Comparison of ENCODE assay signal across 13 mouse cellular contexts in genomic region chr11:98598851-98599290, GRCm38 (mm10). TPM values are rescaled to one million over a fixed set of nuclear protein-coding genes. Genes with fewer than 3 reads are reported as not detected.
DNase-seq lines count a peak whose midpoint lies in the region; ATAC-seq and TF ChIP-seq lines count a peak whose summit lies in the region.
"Had no signal": no experiment of that assay in that cellular context is flagged by ENCODE, and none has a peak within 500 bp of the region (broad histone marks: within the 10 kb centered on the region; RNA-seq: fewer than 3 reads in every experiment).

No protein-coding gene starts in this region.

- TF ChIP-seq EP300 in stomach, postnatal 0 days (optimal IDR thresholded peaks at IDR 0.05), result no peak

- no peak for ATAC-seq in hindbrain, embryonic 13.5 days (ENCODE audit: low FRiP score)
- no peak for ATAC-seq in hindbrain, embryonic 12.5 days (ENCODE audit: low FRiP score)
- no peak for ATAC-seq in stomach, postnatal 0 days (ENCODE audit: low FRiP score, low TSS enrichment)

- 0 out of 2 replicates have a peak overlapping the region, but pooled peaks have one; percentile 13 for H3K9ac ChIP-seq in hindbrain, embryonic 13.5 days
- H3K9ac ChIP-seq in hindbrain, embryonic 12.5 days, result no peak overlapping the region
- no peak overlapping the region for H3K9ac ChIP-seq in stomach, postnatal 0 days (ENCODE audit: low read length)

- no peak overlapping the region for H3K4me2 ChIP-seq in hindbrain, embryonic 13.5 days
- H3K4me2 ChIP-seq in hindbrain, embryonic 12.5 days (replicated peaks), result no peak overlapping the region
- peak overlapping the region; percentile 11; the same call in 1 of the 2 replicates for H3K4me2 ChIP-seq in stomach, postnatal 0 days (replicated peaks; ENCODE audit: low read depth)

- WGBS in hindbrain, embryonic 13.5 days, result 62% methylated on average over 18 of the region's 18 CpGs
- WGBS in hindbrain, embryonic 12.5 days, result 65% methylated on average over 18 of the region's 18 CpGs
- 50% methylated on average over 18 of the region's 18 CpGs for whole genome bisulfite sequencing in stomach, postnatal 0 days

- H3K27ac ChIP-seq in hindbrain, embryonic 13.5 days, result no peak overlapping the region
- H3K27ac ChIP-seq in hindbrain, embryonic 12.5 days, result no peak overlapping the region
- no peak overlapping the region for H3K27ac ChIP-seq in stomach, postnatal 0 days (replicated peaks)
- H3K27ac ChIP-seq: macrophage had no signal

- H3K4me1 ChIP-seq in hindbrain, embryonic 13.5 days (replicated peaks), result peaks cover 13% of the 10 kb centered on the region; the same call in 1 of the 2 replicates
- H3K4me1 ChIP-seq in hindbrain, embryonic 12.5 days, result peaks cover 7% of the 10 kb centered on the region
- H3K4me1 ChIP-seq in stomach, postnatal 0 days (replicated peaks; ENCODE audit: control insufficient read depth, insufficient read depth), result peaks cover 6% of the 10 kb centered on the region; the same call in 1 of the 2 replicates

- peaks cover 48% of the 10 kb centered on the region for H3K27me3 ChIP-seq in hindbrain, embryonic 13.5 days
- peaks cover 43% of the 10 kb centered on the region for H3K27me3 ChIP-seq in hindbrain, embryonic 12.5 days
- no peaks in the 10 kb centered on the region; the same call in 1 of the 2 replicates for H3K27me3 ChIP-seq in stomach, postnatal 0 days (ENCODE audit: control insufficient read depth, insufficient read depth, low read length)

- H3K4me3 ChIP-seq in hindbrain, embryonic 13.5 days, result no peak overlapping the region
- no peak overlapping the region for H3K4me3 ChIP-seq in hindbrain, embryonic 12.5 days
- no peak overlapping the region for H3K4me3 ChIP-seq in stomach, postnatal 0 days (ENCODE audit: low read depth, low read length)

- no peaks in the 10 kb centered on the region for H3K9me3 ChIP-seq in hindbrain, embryonic 13.5 days
- H3K9me3 ChIP-seq in hindbrain, embryonic 12.5 days (replicated peaks), result no peaks in the 10 kb centered on the region
- no peaks in the 10 kb centered on the region for H3K9me3 ChIP-seq in stomach, postnatal 0 days (ENCODE audit: control insufficient read depth, low read length)
- H3K9me3 ChIP-seq: G1E had no signal

- peak; percentile 11 for DNase-seq in right cerebral cortex, postnatal 14 days
- DNase-seq in right cerebral cortex, adult 18-20 months, result no peak
- peak; percentile 55 to 64 for DNase-seq in cerebellum, postnatal 36 days
- DNase-seq in stomach, postnatal 0 days (ENCODE audit: low spot score), result peak; percentile 32
- no peak for DNase-seq in kidney, adult 8-10 months
- DNase-seq in kidney, postnatal 14 days, result no peak
- DNase-seq: kidney, adult 11 months had no signal

- no peaks in the 10 kb centered on the region for H3K36me3 ChIP-seq in hindbrain, embryonic 13.5 days
- no peaks in the 10 kb centered on the region for H3K36me3 ChIP-seq in hindbrain, embryonic 12.5 days
- no peaks in the 10 kb centered on the region for H3K36me3 ChIP-seq in stomach, postnatal 0 days (ENCODE audit: control insufficient read depth, insufficient read depth, low read length)
- H3K36me3 ChIP-seq: G1E had no signal

- no peak for TF ChIP-seq CTCF in stomach, postnatal 0 days (IDR thresholded peaks at IDR 0.05; ENCODE audit: low read depth)

RNA-seq across cellular contexts. Expression of gene Lrrc3c, which starts 0.8 kb away (rescaled TPM):
- not detected in 2 replicates for polyA plus RNA-seq in hindbrain, embryonic 13.5 days (2015; fragmentation: Nextera tagmentation; extraction: Ambion mirVana)
- not detected in 2 replicates for polyA plus RNA-seq in hindbrain, embryonic 12.5 days (2016; fragmentation: Nextera tagmentation; extraction: Ambion mirVana)
- polyA plus RNA-seq in stomach, postnatal 0 days (2015; fragmentation: Nextera tagmentation; extraction: Ambion mirVana), result not detected in 2 replicates
- polyA plus RNA-seq: cortical plate, adult 2 months; G1E; macrophage; spleen, adult 2 months had no signal

RNA-seq across cellular contexts. Expression of gene Ormdl3, which starts 11.7 kb away (rescaled TPM):
- polyA plus RNA-seq in hindbrain, embryonic 13.5 days (2015; fragmentation: Nextera tagmentation; extraction: Ambion mirVana), result 91.1 and 91.8 TPM in 2 replicates
- polyA plus RNA-seq in hindbrain, embryonic 12.5 days (2016; fragmentation: Nextera tagmentation; extraction: Ambion mirVana), result 69.8 and 71.4 TPM in 2 replicates
- polyA plus RNA-seq in stomach, postnatal 0 days (2015; fragmentation: Nextera tagmentation; extraction: Ambion mirVana), result 31.1 TPM in 2 replicates

RNA-seq across cellular contexts. Expression of gene Gm12355, which starts 26.6 kb away (rescaled TPM):
- polyA plus RNA-seq in hindbrain, embryonic 13.5 days (2015; fragmentation: Nextera tagmentation; extraction: Ambion mirVana), result 0.82 and 1.2 TPM in 2 replicates
- 0.49 and 0.55 TPM in 2 replicates for polyA plus RNA-seq in hindbrain, embryonic 12.5 days (2016; fragmentation: Nextera tagmentation; extraction: Ambion mirVana)
- polyA plus RNA-seq in stomach, postnatal 0 days (2015; fragmentation: Nextera tagmentation; extraction: Ambion mirVana), result 0.81 and 0.82 TPM in 2 replicates
- polyA plus RNA-seq: G1E; macrophage; spleen, adult 2 months had no signal

RNA-seq across cellular contexts. Expression of gene Gsdma3, which starts 27.3 kb away (rescaled TPM):
- polyA plus RNA-seq in hindbrain, embryonic 13.5 days (2015; fragmentation: Nextera tagmentation; extraction: Ambion mirVana), result not detected in 2 replicates
- polyA plus RNA-seq in hindbrain, embryonic 12.5 days (2016; fragmentation: Nextera tagmentation; extraction: Ambion mirVana), result not detected in 2 replicates
- not detected in 2 replicates for polyA plus RNA-seq in stomach, postnatal 0 days (2015; fragmentation: Nextera tagmentation; extraction: Ambion mirVana)
- polyA plus RNA-seq: cortical plate, adult 2 months; G1E; macrophage; spleen, adult 2 months had no signal

RNA-seq across cellular contexts. Expression of gene Gsdma2, which starts 47.7 kb away (rescaled TPM):
- 0.17 TPM in 1 of 2 replicates, not detected in the other for polyA plus RNA-seq in hindbrain, embryonic 13.5 days (2015; fragmentation: Nextera tagmentation; extraction: Ambion mirVana)
- polyA plus RNA-seq in hindbrain, embryonic 12.5 days (2016; fragmentation: Nextera tagmentation; extraction: Ambion mirVana), result not detected in 2 replicates
- 81.0 and 91.9 TPM in 2 replicates for polyA plus RNA-seq in stomach, postnatal 0 days (2015; fragmentation: Nextera tagmentation; extraction: Ambion mirVana)
- polyA plus RNA-seq: cortical plate, adult 2 months; G1E; macrophage; spleen, adult 2 months had no signal

Comparison
In these comparisons a context has a peak if more than half of its experiments do, and no peak if none do; other contexts are left out.
1. DNase-seq: peak in right cerebral cortex, postnatal 14 days (single experiment), cerebellum, postnatal 36 days (2 of 2) and stomach, postnatal 0 days (single experiment); none in right cerebral cortex, adult 18-20 months (single experiment), kidney, adult 8-10 months (0 of 2) and kidney, postnatal 14 days (single experiment).